Mouse (Mus musculus) liver, adult (tissue): Measurements from ENCODE around the gene Igfbpl1.

ENCODE experiments used
- GATA4 ChIP-seq: IDR thresholded peaks from 2 replicates; pipeline ENCODE4 v1.6.1; 2014; ENCODE audit warnings: mild to moderate bottlenecking, low read length; ENCODE audit not compliant: insufficient replicate concordance

Igfbpl1 gene

GRCm38 (mm10) chr4:45829907-45830759, 3.4 kb upstream of the Igfbpl1 start:
- no peak for TF ChIP-seq GATA4

GRCm38 (mm10) chr4:45824761-45825556, 1.8 kb downstream of the Igfbpl1 start:
- no peak for TF ChIP-seq GATA4

GRCm38 (mm10) chr4:45824049-45824760, 2.5 kb downstream of the Igfbpl1 start:
- TF ChIP-seq GATA4, result no peak

- TF ChIP-seq GATA4, result no peak
These were observed 3.7 kb downstream of the Igfbpl1 start for GRCm38 (mm10) chr4:45822781-45823575.

GRCm38 (mm10) chr4:45821995-45822394, 4.7 kb downstream of the Igfbpl1 start:
- no peak for TF ChIP-seq GATA4

GRCm38 (mm10) chr4:45820074-45820830, 6.5 kb downstream of the Igfbpl1 start:
- no peak for TF ChIP-seq GATA4

- no peak for TF ChIP-seq GATA4
These were observed 7.4 kb downstream of the Igfbpl1 start for GRCm38 (mm10) chr4:45819208-45819931.

GRCm38 (mm10) chr4:45818814-45819207, 7.9 kb downstream of the Igfbpl1 start:
- no peak for TF ChIP-seq GATA4

- TF ChIP-seq GATA4, result no peak
These were observed 11.2 kb downstream of the Igfbpl1 start for GRCm38 (mm10) chr4:45815542-45815941.

GRCm38 (mm10) chr4:45811250-45811649, 15.5 kb downstream of the Igfbpl1 start:
- no peak for TF ChIP-seq GATA4

GRCm38 (mm10) chr4:45808034-45808433, 18.7 kb downstream of the Igfbpl1 start:
- no peak for TF ChIP-seq GATA4

GRCm38 (mm10) chr4:45802900-45803299, 23.8 kb downstream of the Igfbpl1 start:
- no peak for TF ChIP-seq GATA4

GRCm38 (mm10) chr4:45799956-45800537, 26.7 kb downstream of the Igfbpl1 start:
- TF ChIP-seq GATA4, result no peak
